Mouse (Mus musculus): ENCODE measurements around the gene Slc35g1. TPM values are rescaled to one million over a fixed set of nuclear protein-coding genes. Genes with fewer than 3 reads are reported as not detected.

The Slc35g1 gene
- polyA plus RNA-seq, 1 experiment from 2014 or later, result 0.78 TPM

DNA sequence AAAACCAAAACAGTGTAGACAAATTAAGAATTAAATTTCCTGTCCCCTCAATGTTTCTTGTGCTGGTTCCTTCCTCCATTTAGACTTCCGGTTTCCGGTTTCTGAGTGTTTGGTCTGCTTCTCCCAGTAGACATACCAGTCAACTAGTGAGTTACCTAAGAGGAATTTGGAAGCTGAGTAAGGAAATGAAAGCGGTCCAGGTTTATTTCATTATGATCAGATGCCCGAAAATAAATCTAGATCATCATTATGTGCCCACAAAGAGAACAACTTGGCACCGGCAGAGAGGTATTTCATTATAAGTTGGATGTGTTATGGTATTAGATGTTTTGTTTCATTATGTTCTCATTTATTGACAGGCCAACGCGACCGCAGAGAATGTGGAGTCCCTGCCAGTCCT, 34.7 kb downstream of the Slc35g1 start:
- no peak overlapping the region for H3K4me2 ChIP-seq
- 86% methylated on average over 8 of the region's 8 CpGs for WGBS
- no peaks in the 10 kb centered on the region for H3K36me3 ChIP-seq
- no peaks in the 10 kb centered on the region for H3K4me1 ChIP-seq
- H3K4me3 ChIP-seq (replicated peaks), result no peak overlapping the region
- no peak overlapping the region for H3K27ac ChIP-seq (replicated peaks)
- H3K27me3 ChIP-seq (replicated peaks), result no peaks in the 10 kb centered on the region
- H3K9ac ChIP-seq (replicated peaks), result no peak overlapping the region
- no peak for ATAC-seq (ENCODE audit: low FRiP score)
- no peaks in the 10 kb centered on the region for H3K9me3 ChIP-seq (replicated peaks)

GRCm38 (mm10) chr19:38431326-38431725, 35.5 kb downstream of the Slc35g1 start:
- Histone ChIP-seq H3K9me3 (replicated peaks) (no peaks in the 10 kb centered on the region), H3K36me3 (no peaks in the 10 kb centered on the region), H3K27ac (replicated peaks) (no peak overlapping the region), H3K4me3 (replicated peaks) (no peak overlapping the region), H3K4me1 (no peaks in the 10 kb centered on the region), H3K9ac (replicated peaks) (no peak overlapping the region), H3K27me3 (replicated peaks) (no peaks in the 10 kb centered on the region), H3K4me2 (no peak overlapping the region)
- WGBS, result 77% methylated on average over 7 of the region's 7 CpGs
- ATAC-seq (ENCODE audit: low FRiP score), result no peak

DNA sequence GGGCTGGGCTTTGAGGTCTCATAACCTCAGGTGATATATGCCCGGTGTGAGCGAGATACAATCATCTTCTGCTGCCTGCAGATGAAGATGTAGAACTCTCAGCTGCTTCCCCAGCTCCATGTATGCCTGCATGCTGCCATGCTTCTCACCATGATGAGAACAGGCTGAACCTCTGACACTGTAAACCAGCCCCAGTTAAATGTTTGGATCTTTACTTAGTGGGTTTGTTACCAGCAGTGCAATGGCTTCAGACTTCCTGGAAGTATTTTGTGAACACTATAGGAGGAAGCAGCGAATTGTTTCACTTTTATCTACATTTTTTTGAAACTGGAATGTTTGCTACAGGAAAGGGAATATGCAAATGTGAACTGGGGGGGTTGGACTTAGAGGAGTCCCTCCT, 36.2 kb downstream of the Slc35g1 start:
- Histone ChIP-seq H3K27me3 (replicated peaks) (no peaks in the 10 kb centered on the region), H3K4me2 (no peak overlapping the region), H3K36me3 (no peaks in the 10 kb centered on the region), H3K9me3 (replicated peaks) (no peaks in the 10 kb centered on the region), H3K4me1 (no peaks in the 10 kb centered on the region), H3K9ac (replicated peaks) (no peak overlapping the region), H3K27ac (replicated peaks) (no peak overlapping the region), H3K4me3 (replicated peaks) (no peak overlapping the region)
- no peak for ATAC-seq (ENCODE audit: low FRiP score)
- 90% methylated on average over 3 of the region's 3 CpGs for WGBS

GRCm38 (mm10) chr19:38433381-38433780, 37.6 kb downstream of the Slc35g1 start:
- H3K9me3 ChIP-seq (replicated peaks), result no peaks in the 10 kb centered on the region
- no peak overlapping the region for H3K4me3 ChIP-seq (replicated peaks)
- WGBS, result 89% methylated on average over 2 of the region's 2 CpGs
- no peaks in the 10 kb centered on the region for H3K4me1 ChIP-seq
- no peaks in the 10 kb centered on the region for H3K27me3 ChIP-seq (replicated peaks)
- no peak overlapping the region for H3K4me2 ChIP-seq
- ATAC-seq (ENCODE audit: low FRiP score), result no peak
- no peak overlapping the region for H3K9ac ChIP-seq (replicated peaks)
- no peak overlapping the region for H3K27ac ChIP-seq (replicated peaks)
- no peaks in the 10 kb centered on the region for H3K36me3 ChIP-seq

- 91% methylated on average over 15 of the region's 15 CpGs for WGBS
- ATAC-seq (ENCODE audit: low FRiP score), result no peak
- Histone ChIP-seq H3K27me3 (replicated peaks) (no peaks in the 10 kb centered on the region), H3K4me1 (no peaks in the 10 kb centered on the region), H3K4me2 (no peak overlapping the region), H3K27ac (replicated peaks) (no peak overlapping the region), H3K9ac (replicated peaks) (no peak overlapping the region), H3K4me3 (replicated peaks) (no peak overlapping the region), H3K9me3 (replicated peaks) (no peaks in the 10 kb centered on the region), H3K36me3 (no peaks in the 10 kb centered on the region)
These were observed 39.4 kb downstream of the Slc35g1 start for GRCm38 (mm10) chr19:38435221-38435620.

DNA sequence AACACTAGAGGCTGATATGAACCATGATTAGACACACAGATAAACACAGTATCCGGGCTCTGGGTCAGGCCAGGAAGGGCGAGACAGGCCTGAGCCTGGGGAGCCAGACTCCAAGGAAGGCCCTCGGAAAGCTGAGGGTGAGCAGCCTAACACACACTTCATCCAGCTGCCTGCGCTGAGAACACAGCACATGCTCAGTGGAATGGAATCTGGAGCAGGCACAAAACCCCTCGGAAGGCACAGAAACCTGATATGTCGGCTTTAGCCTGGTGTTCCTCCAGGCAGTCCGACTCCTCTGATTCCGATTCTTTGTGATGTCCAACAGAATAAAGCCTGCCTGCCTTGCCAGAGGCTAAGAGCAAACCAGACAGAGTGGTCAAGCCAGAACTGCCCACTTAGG, 46.1 kb downstream of the Slc35g1 start:
- no peaks in the 10 kb centered on the region for H3K9me3 ChIP-seq (replicated peaks)
- ATAC-seq (ENCODE audit: low FRiP score), result no peak
- H3K4me1 ChIP-seq, result no peaks in the 10 kb centered on the region
- 89% methylated on average over 8 of the region's 8 CpGs for WGBS
- H3K27me3 ChIP-seq (replicated peaks), result no peaks in the 10 kb centered on the region
- no peaks in the 10 kb centered on the region for H3K36me3 ChIP-seq
- H3K27ac ChIP-seq (replicated peaks), result no peak overlapping the region
- H3K4me3 ChIP-seq (replicated peaks), result no peak overlapping the region
- H3K4me2 ChIP-seq, result no peak overlapping the region
- no peak overlapping the region for H3K9ac ChIP-seq (replicated peaks)

GRCm38 (mm10) chr19:38445758-38446157, 50.0 kb downstream of the Slc35g1 start:
- H3K27ac ChIP-seq (replicated peaks), result no peak overlapping the region
- no peaks in the 10 kb centered on the region for H3K9me3 ChIP-seq (replicated peaks)
- H3K27me3 ChIP-seq (replicated peaks), result no peaks in the 10 kb centered on the region
- H3K4me3 ChIP-seq (replicated peaks), result no peak overlapping the region
- H3K9ac ChIP-seq (replicated peaks), result no peak overlapping the region
- H3K4me2 ChIP-seq, result no peak overlapping the region
- 72% methylated on average over 5 of the region's 5 CpGs for WGBS
- H3K4me1 ChIP-seq, result peaks cover 3% of the 10 kb centered on the region; the same call in 1 of the 2 replicates
- no peak for ATAC-seq (ENCODE audit: low FRiP score)
- H3K36me3 ChIP-seq, result no peaks in the 10 kb centered on the region

Other genes with a start within 250 kb of the Slc35g1 start
- 38.6 and 39.2 TPM in 2 replicates for gene Fra10ac1, start 171.8 kb upstream of the Slc35g1 start, polyA plus RNA-seq (2015; fragmentation: Nextera tagmentation; extraction: Ambion mirVana)
- 19.5 and 24.7 TPM in 2 replicates for gene Lgi1, start 131.4 kb upstream of the Slc35g1 start, polyA plus RNA-seq (2015; fragmentation: Nextera tagmentation; extraction: Ambion mirVana)
- gene Plce1, start 85.1 kb downstream of the Slc35g1 start, polyA plus RNA-seq (2015; fragmentation: Nextera tagmentation; extraction: Ambion mirVana), result 4.1 TPM in 2 replicates